Mouse (Mus musculus) gastrocnemius, adult 18-20 months (tissue): ENCODE results near the gene Prg4. TPM values are rescaled to one million over a fixed set of nuclear protein-coding genes. Genes with fewer than 3 reads are reported as not detected.
A peak's percentile ranks its signal among the peaks of the same experiment; 100 is the strongest.

Experiments used
- DNase-seq: peaks from one replicate; pipeline ENCODE4 v3.0.0; 2021; ENCODE audit warnings: low spot score
- long read RNA-seq, 2 experiments: library from polyadenylated mRNA; stranded (forward); transcript quantifications; one replicate each; pipeline ENCODE4 v2.0.0; 2021
- total RNA-seq, 2 experiments: library from RNA; stranded (reverse); gene quantifications; 2 replicates each; pipeline ENCODE4 v1.2.3; 2021

Gene Prg4
- total RNA-seq = 10 to 100 TPM in 1 of 2 experiments, 1 to 10 TPM in 1; 8.2 to 19.6 TPM
- long read RNA-seq, experiment 1, partial matches to known transcripts = 0 of 4 reads
- long read RNA-seq, experiment 1, other reads (novel, unspliced or antisense) = 4 of 4 reads
- long read RNA-seq, experiment 2, partial matches to known transcripts = 1 of 2 reads
- long read RNA-seq, experiment 2, other reads (novel, unspliced or antisense) = 1 of 2 reads

- DNase-seq = peak; percentile 71
Measured at GRCm38 (mm10) chr1:150466132-150466531, at the start of gene Prg4. TSS of gene Prg4 (minus strand) at chr1:150466165.

GRCm38 (mm10) chr1:150513041-150513440 lies 47.1 kb upstream of the Prg4 start:
- DNase-seq = no peak

GRCm38 (mm10) chr1:150505794-150506193 lies 39.8 kb upstream of the Prg4 start:
- no peak for DNase-seq

GRCm38 (mm10) chr1:150503321-150503720 lies 37.4 kb upstream of the Prg4 start:
- DNase-seq = no peak

GRCm38 (mm10) chr1:150498177-150498576 lies 32.2 kb upstream of the Prg4 start:
- DNase-seq = no peak

GRCm38 (mm10) chr1:150497690-150498089 lies 31.7 kb upstream of the Prg4 start:
- DNase-seq = peak; percentile 62

GRCm38 (mm10) chr1:150496626-150497302 lies 30.8 kb upstream of the Prg4 start:
- DNase-seq = no peak

DNA sequence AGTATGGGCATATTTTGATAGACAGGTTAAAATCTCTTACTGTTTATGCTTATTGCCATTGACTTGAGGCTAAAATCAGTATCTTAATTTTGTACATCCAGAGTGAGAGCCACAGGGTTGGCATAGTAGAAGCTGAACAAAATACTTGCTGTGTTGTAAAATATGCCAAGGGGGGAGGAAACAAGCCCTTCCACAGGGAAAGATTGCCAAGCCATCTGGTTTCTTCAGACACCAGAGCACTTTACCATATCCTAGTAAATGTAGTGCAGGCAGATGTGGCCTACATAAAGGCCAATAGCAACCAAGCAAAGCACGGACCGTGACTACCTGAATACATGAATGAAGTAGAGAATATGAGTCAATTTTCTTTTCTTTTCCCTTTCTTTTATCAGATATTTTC lies 23.2 kb upstream of the Prg4 start:
- no peak for DNase-seq

DNA sequence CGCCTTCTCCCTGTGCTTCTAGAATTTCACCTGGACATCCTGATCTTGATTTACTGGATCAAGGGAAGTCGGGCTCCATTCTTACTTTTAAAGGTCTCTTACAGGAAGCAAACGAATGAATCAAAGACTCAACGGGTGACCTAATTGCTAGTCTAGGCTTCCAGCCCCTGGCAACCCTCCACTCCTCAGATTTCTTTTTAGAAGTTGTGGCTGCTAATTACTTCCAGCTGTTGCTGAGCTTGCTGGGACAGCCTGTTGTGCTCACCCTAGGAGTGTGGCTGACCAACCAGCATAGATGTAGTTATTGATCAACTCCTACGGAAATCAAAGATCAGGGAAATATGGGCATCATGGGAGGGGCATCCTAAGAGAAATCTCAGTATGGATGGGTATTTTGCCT lies 14.7 kb upstream of the Prg4 start:
- peak; percentile 76 for DNase-seq

- DNase-seq = peak; percentile 30
Measured at GRCm38 (mm10) chr1:150472525-150472924, 6.6 kb upstream of the Prg4 start.

- DNase-seq = no peak
Measured at GRCm38 (mm10) chr1:150469992-150470391, 4.0 kb upstream of the Prg4 start.

DNA sequence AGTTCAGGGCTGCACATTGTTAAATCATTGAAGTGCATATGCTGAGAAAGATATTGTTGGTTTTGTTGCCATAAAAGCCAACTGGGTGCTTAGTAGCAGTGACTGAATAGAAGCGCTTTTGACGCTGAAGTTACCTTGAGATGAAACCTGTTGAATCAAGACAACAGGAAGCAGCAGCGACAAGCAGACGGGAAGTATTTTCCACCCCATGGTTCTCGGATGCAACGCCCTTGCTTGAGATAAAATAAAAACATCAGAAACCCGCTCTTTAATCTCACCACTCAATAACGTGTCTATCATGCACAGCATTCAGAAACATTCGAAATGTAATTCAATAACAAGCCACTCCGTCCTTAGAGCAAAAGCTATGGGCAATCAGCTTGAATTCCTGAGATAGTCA lies 601 bp downstream of the Prg4 start:
- no peak for DNase-seq

DNA sequence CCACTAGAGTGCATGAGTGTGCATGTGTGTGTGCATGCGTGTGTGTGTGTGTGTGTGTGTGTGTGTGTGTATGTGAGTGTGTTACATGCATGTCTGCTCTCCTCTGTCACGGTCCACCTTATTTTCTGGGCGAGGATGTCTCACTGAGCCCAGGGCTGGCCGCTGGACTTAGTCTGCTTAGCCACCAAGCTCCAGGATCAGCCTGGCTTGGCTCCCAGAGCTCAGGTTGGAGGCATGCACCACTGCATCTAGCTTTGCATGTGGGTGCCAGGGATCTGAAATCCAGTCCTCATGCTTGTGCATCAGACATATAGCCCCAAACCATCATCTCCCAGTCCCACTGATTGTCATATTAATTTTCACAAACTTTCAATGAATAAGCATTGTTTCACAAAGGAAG lies 2.3 kb downstream of the Prg4 start:
- DNase-seq = no peak

DNA sequence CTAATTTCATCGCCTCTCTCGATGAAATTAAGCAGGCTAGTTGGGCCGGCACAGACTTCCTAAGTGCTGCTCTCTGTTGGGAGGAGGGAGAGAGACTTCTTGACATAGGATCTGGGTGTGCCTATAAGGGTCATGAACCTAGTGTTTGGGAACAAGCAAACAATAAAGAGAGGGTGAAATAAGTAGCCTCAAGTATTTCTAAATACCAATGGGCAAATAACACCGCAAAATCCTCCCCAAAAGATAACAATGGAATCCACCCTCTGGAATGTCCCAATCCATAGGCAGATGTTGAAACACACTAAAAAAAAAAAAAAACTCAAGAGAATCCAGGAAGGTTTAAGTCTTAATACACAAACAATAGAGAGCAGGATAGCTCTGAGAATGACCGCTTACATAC lies 2.9 kb downstream of the Prg4 start:
- no peak for DNase-seq

GRCm38 (mm10) chr1:150460595-150460994 lies 5.4 kb downstream of the Prg4 start:
- DNase-seq = no peak

DNA sequence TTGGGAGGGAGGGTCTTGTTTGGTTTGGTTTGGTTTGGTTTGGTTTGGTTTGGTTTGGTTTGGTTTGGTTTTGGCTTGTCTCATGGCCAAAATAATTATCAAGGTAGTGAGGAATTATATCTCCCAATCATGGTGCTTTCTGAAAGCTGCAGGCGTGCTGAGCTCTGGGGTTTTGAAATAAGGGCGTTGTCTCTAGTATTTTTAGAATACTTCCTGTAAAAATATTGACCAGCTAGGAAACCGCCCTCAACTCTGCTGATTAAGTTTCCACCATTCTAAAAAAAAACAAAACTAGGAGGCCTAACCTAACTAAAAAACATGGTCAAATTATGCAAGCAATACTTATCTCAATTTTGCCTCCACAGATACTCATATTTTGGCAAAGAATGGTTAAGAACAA lies 6.4 kb downstream of the Prg4 start:
- no peak for DNase-seq

DNA sequence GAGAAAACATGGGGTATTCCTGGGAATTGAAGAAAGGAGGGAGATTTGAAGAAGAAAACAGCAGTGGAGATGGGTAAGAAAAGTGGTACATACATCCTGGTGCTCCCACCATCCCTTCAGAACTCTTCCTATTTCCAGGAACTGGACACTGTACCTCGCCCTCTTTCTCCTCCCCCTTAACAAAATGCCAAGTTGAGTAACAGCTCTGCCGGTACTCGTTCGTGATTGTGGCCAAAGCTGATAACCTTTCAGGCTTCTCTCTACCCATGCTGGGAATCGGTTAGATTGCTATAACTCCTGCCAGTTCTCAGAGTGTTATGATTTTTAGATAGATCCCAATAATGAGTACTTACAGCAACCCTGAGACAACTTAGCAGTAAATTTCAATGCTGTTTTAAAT lies 7.0 kb downstream of the Prg4 start:
- DNase-seq = no peak

DNA sequence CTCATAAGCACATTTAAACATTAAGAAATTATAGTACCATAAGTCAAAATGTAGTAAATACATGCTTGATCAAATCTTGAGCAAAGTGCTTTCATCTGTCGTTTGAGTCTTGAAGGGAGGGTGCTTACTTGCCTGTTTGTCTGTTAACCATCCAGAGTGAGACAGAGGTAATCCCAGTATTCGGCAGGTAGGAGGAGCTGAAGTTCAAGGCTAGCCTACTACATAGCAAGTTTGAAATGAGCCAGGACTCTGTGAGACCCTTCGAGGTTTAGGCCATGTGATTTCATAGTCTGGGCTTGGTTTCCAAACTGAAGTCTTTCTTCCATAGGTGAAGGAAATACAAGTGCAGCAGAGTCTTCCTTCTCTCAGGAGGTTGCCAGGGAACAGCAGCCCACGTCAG lies 24.2 kb downstream of the Prg4 start:
- DNase-seq = no peak

GRCm38 (mm10) chr1:150438641-150439040 lies 27.3 kb downstream of the Prg4 start:
- DNase-seq = no peak

DNA sequence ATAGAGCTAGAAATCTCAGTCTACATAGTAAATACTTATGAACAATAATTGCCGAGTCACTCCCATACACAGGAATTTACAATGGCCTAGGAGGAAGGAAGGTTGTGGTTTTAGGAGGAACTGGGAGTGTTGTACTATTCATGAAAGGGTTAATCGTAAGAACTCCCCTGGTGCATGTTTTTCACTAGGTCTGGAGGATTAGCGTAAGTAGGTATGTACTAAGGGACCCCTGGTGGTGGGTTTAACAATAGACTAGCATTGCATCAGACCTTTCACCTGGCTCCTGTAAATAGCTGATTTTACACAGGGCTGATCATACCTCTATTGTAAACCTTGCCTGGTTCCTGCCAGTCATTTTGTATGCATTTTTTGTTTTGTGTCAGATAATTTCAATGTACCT lies 39.7 kb downstream of the Prg4 start:
- no peak for DNase-seq

DNA sequence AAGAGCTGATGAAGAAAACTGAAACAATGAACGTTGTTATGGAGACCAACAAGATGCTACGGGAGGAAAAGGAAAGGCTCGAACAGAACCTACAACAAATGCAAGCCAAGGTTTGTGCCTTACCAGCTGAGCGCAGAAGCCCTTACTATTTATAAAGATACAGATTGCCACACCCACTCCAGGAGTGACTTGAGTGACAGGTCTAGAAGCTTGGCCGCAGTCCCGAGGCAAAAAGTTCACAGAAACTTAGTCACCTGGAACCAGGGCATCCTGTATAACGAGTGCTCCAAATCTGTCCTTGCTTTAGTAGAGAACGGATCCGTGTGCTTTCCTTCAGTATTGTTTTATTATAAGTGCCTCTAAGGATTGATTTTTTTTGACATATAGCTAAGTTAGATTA lies 40.3 kb downstream of the Prg4 start:
- DNase-seq = no peak

- DNase-seq = no peak
Measured at GRCm38 (mm10) chr1:150418426-150418825, 47.5 kb downstream of the Prg4 start.

DNA sequence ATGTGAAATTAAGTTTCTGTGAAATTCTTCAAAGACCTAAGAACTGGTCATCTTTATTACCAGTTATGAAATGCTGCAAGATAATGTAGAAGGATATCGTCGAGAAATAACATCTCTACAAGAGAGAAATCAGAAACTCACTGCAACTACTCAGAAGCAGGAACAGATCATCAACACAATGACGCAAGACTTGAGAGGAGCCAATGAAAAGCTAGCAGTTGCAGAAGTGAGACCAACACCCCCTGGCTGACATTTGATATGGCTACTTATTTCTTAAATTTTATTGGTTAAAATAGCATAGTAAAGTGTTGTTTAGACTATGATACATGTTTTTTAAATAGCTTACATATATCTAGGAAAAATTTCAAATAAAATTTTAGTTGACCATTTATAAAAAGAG lies 50.0 kb downstream of the Prg4 start:
- DNase-seq = no peak

- DNase-seq = no peak
Measured at GRCm38 (mm10) chr1:150409996-150410395, 56.0 kb downstream of the Prg4 start.
